Mouse (Mus musculus) neutrophil, adult 5-6 weeks (primary cell): ENCODE measurements around the gene Rrp8. TPM values are rescaled to one million over a fixed set of nuclear protein-coding genes. Genes with fewer than 3 reads are reported as not detected.
"Not testable (repeated sequence)": the region's sequence is repeated elsewhere in the genome, so short reads cannot be mapped to it uniquely, and the experiment has no call there.

Experiments
- ATAC-seq: fragments of 151-379, 151-347 bp; 2 replicates; pipeline ENCODE4 v1.8.0; 2017; ENCODE audit warnings: mild to moderate bottlenecking, moderate TSS enrichment; ENCODE audit not compliant: insufficient number of reproducible peaks, poor library complexity, low FRiP score, severe bottlenecking; ENCODE audit errors: extremely low read depth
- total RNA-seq: library from RNA; stranded (forward); fragments of 200-1000 nt; gene quantifications from 2 replicates; pipeline ENCODE4 v1.2.3, GENCODE M21; 2017

The Rrp8 gene
- total RNA-seq, 1 experiment from 2014 or later: 21.3 TPM

- peak; percentile 91 for ATAC-seq
Observed at GRCm38 (mm10) chr7:105751491-105752433, 14.6 kb upstream of the Rrp8 start, which contains the start of gene Tpp1. Gene Tpp1, minus strand, starts transcription at chr7:105752235.

GRCm38 (mm10) chr7:105747776-105748175 is 10.6 kb upstream of the Rrp8 start:
- ATAC-seq: no peak

GRCm38 (mm10) chr7:105743926-105744590 is 6.9 kb upstream of the Rrp8 start, which contains the start of gene Taf10:
Gene Taf10, minus strand, starts transcription at chr7:105744361.
- ATAC-seq: peak; percentile 98

DNA sequence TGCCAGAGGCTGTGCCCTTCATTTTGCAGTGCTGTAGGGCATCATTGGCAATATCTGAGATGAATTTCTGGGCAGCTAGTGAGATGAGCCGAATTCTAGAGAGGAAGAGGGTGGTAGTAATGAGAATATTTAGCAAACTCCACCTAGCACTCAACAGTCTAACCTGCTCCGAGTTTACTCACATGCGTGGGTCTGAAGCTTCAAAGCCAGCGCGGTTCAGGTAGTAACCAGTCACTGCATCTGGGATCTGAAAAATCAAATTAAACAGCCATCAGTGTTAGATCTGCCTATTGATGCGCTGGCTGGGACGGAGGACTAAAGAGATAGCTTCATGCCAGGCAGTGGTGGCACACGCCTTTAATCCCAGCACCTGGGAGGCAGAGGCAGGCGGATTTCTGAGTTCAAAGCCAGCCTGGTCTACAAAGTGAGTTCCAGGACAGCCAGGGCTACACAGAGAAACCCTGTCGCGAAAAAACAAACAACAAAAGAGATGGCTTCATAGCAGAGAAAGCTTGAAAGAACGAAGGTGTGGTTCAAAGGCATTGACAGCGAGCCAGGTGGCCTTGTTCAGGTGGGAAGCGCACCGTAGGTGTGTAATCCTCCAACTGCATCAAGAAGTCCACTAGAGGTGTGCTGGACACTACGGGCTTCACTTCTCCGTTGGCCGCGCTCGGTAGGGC is 6.2 kb upstream of the Rrp8 start:
- ATAC-seq: not testable (repeated sequence)

DNA sequence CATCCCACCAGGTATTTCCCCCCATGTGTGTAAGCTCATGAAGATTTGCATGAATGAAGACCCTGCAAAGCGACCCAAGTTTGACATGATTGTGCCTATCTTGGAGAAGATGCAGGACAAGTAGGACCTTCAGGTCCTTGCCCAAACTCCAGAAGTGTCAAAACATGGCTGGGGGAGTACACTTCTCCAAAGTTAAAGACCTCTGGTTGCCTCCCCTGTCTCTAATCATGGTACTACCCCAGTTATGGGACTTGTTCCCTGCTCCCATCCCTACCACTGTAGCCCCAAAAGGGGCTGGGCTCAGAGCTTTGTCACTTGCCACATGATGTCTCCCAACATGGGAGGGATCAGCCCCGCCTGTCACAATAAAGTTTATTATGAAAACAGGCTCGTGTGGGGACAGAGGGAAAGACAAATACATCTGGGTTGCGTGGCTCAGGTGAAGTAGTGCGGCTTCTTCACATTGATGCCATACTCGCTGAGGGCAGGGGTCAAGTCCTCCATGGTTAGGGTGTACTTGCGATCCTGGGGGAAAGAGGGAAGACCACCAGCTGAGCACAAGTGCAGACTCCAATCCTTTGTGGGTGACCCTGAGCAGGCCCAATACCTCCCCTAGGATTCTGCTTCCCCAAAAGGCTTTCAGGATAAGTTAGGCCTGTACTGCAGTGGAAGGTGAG is 5.5 kb upstream of the Rrp8 start:
- ATAC-seq: not testable (repeated sequence)

DNA sequence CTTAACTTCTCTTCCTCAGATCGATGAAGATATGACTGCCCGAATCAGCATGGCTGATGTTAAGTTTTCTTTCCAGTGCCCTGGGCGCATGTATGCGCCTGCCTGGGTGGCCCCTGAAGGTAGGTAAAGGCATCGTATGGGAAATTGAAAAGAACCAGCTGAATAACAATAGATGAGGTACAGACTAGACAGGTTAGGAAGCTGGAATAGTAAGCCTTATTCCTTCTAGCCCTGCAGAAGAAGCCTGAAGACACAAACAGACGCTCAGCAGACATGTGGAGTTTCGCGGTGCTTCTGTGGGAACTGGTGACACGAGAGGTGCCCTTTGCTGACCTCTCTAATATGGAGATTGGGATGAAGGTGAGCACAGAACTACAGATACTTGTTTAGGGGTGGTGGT is 4.8 kb upstream of the Rrp8 start:
- ATAC-seq: no peak

- ATAC-seq: no peak
Observed at GRCm38 (mm10) chr7:105740851-105741250, 3.7 kb upstream of the Rrp8 start.

GRCm38 (mm10) chr7:105740089-105740795 is 3.1 kb upstream of the Rrp8 start:
- no peak for ATAC-seq

DNA sequence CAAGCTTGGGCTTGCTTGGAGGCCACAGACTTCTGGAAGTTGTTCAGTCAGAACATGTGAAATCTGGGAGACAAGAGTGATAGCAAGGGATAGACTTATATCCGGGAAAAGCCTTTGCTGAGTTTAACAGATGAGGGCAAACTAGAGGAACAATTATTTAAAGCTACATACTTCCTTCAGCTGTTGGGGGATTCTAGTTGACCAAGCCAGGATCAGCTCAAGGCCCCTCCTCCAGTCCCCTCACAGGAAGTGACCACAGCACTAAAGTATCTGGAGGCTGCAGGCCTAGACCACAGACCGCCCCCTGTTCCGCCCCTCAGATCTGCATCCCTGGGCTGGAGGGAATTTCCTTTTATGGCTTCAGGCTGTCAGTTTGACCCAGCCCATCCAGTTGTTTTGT is 1.8 kb upstream of the Rrp8 start:
- ATAC-seq: no peak

DNA sequence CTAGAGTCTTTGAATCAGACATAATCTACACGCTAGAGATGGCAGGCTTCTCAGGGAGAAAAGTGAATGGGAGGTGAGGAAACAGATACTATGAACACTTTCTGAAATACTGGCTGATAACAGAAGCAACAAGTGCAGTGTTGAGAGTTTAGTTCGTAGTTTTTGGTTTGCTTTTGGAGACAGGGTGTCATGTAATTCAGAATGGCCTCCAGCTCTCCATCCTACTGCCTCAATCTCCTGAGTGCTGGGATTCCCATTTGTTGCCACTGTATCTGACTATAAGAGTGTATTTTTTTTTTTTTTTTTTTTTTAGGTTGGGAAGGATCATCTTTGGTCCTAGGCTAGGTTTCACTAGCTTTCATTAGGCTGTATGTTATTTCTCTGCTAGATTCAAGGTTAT is 1.1 kb upstream of the Rrp8 start:
- ATAC-seq: no peak

DNA sequence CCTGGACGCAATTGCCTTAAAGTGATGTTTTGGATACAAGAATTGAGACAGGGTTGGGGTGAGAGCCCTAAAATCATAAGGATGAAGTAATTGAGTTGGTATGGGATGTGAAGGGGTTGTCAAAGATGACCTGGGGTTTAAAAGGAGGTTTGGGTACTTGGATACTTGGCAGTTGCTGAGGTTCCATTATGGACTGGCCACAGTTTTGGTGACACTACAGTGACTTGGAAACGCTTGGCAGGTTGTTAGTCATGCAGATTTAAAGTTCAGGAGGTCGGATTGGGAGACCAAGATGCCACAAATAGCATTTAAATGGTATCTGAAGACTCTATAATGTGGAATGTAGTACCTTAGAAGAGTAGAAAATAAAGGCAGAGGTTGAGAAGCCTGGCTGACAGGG is 463 bp upstream of the Rrp8 start:
- no peak for ATAC-seq

DNA sequence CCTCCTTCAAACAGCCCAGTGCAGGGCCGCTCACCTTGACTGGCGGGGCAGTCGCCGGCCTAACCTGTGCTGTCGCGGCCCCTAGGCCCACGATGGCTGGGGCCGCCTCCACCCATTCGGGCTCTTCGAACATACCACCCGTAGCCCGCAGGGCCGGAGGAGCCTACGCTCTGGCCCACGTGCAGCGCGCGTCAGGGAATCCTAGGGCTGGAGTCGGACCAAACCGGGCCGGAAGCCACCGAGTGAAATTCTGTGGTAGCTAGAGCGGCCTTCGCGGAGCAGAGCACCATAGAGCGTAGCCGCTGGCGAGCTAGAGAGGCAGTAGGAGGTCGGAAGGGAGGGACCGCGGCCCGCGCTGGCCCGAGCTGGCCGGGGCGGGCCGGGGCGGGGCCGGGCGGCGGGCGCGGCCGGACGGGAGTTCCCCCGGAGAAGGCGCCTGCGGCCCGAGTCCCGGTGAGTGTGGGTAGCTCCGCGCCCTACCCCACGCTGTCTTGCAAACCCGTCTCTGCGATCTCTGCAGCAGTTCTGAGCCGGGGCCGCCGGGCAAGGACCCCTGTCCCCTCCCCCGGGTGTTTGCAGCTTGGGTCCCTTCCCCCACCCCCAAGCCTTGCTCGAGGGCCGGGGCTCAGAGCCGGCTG is 802 bp downstream of the Rrp8 start, which contains the start of gene Ilk:
Gene Ilk (plus strand): TSS at position 329 of the 638 bp plus-strand sequence.
- peak; percentile 97 for ATAC-seq

- not testable (repeated sequence) for ATAC-seq
Observed at GRCm38 (mm10) chr7:105735464-105735863, 1.7 kb downstream of the Rrp8 start.

GRCm38 (mm10) chr7:105734826-105735225 is 2.4 kb downstream of the Rrp8 start:
- no peak for ATAC-seq

- no peak for ATAC-seq
Observed at GRCm38 (mm10) chr7:105733836-105734235, 3.3 kb downstream of the Rrp8 start.

DNA sequence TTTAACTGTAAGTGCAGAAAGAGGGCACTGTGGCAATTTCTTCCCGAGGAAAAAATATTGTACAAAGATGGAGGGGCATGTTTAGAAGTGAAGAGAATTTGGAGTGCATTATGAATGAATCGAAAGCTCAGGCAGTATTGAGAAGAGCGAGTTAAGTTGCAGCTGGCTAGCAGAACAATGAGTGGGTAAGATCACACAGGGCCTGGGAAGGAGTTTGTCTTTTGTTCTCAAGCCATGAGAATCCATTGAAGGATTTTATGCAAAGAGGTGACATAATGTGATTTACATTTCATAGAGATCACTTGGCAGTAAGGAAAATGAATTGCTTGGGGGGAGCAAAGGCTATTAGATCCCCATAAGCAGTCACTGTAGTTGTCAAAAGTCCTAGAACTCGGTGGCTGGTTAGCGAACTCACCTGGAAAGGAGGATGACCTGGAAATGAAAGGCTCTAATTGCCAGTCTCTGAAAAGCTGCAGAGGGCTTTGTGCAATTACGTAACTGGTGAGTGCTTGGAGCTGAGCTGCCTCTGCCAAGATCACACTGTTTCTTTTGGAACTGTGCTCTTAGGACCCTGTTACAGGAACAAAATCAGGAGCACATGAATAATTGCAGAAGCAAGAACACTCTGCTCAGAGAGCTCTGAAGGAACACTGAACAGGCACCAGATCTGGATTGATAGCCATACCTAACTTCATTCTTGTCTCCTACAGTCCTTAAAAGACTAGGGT is 8.3 kb downstream of the Rrp8 start:
- ATAC-seq: no peak

DNA sequence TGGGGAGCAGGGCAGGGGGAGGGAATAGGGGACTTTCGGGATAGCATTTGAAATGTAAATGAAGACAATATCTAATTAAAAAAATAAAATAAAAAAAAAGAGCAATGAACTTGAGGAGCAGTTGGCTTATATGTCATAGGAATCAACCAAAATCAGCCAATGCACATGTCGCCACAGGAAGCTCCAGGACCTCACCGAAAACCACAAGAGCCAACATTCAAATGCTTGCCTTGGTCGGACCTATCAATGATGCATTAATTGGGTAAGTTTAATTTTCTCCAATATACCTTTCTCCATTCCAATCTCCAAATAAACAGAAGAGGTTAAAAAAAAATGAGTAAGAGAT is 10.2 kb downstream of the Rrp8 start:
- no peak for ATAC-seq
